Comparison of ENCODE assay signal across 12 mouse cellular contexts in the genomic region with DNA sequence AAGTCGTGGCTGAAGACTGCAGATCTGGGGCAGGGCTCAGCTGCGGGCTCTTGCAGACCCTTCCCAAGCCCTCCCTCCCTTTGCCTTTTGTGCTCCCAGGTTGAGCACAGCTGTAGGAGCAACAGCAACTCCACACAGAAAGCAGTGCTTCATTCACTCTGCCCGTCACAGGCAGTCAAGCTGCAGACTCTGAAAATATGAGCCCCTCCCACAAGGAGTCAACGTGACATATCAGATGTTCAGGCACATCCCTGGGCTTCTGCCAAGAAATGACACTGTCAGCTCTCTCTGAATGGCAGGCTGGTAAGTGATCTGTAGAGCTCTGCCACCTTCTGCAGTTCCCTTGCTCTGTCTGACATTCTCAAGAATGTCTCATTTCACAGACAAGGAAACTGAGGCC. TPM values are rescaled to one million over a fixed set of nuclear protein-coding genes. Genes with fewer than 3 reads are reported as not detected.
DNase-seq lines count a peak whose midpoint lies in the region; ATAC-seq lines count a peak whose summit lies in the region.
"Had no signal": no experiment of that assay in that cellular context is flagged by ENCODE, and none has a peak within 500 bp of the region (broad histone marks: within the 10 kb centered on the region; RNA-seq: fewer than 3 reads in every experiment).

No protein-coding gene starts in this region.

- peak; percentile 75 for ATAC-seq in forebrain, embryonic 13.5 days
- ATAC-seq in megakaryocyte-erythroid progenitor cell, adult 5-6 weeks (replicated peaks; ENCODE audit: low FRiP score, low TSS enrichment, poor library complexity, severe bottlenecking) = peak; percentile 79

- peaks cover 13% of the 10 kb centered on the region for H3K4me1 ChIP-seq in forebrain, embryonic 13.5 days

- H3K27ac ChIP-seq in forebrain, embryonic 13.5 days = no peak overlapping the region
- H3K27ac ChIP-seq: stomach, postnatal 0 days had no signal

- no peak overlapping the region for H3K4me3 ChIP-seq in forebrain, embryonic 13.5 days

- H3K36me3 ChIP-seq in forebrain, embryonic 13.5 days (ENCODE audit: poor library complexity, severe bottlenecking) = no peaks in the 10 kb centered on the region

- peak; percentile 89 for DNase-seq in heart, adult 11 months
- DNase-seq in heart, adult 8-10 months (ENCODE audit: low spot score) = no peak
- DNase-seq in retina, postnatal 1 day = peak; percentile 74
- DNase-seq in retina, embryonic 14.5 days (ENCODE audit: low spot score) = no peak
- DNase-seq in c-Kit-positive CD71-positive TER-119-positive erythroid progenitor cells, embryonic 14.5 days (ENCODE audit: low spot score) = no peak
- no peak for DNase-seq in kidney, postnatal 36 days
- DNase-seq: cerebellum, adult 8-10 months; heart, postnatal 36 days; right cerebral cortex, postnatal 14 days had no signal

- no peaks in the 10 kb centered on the region for H3K9me3 ChIP-seq in forebrain, embryonic 13.5 days (replicated peaks)

- H3K9ac ChIP-seq in forebrain, embryonic 13.5 days = no peak overlapping the region

- WGBS in forebrain, embryonic 13.5 days = 32% methylated on average over 4 of the region's 4 CpGs

- H3K27me3 ChIP-seq in forebrain, embryonic 13.5 days = peaks cover 39% of the 10 kb centered on the region

- H3K4me2 ChIP-seq in forebrain, embryonic 13.5 days = no peak overlapping the region

RNA-seq across cellular contexts. Expression of gene Loxl4, which starts 45.2 kb away (rescaled TPM):
- total RNA-seq in heart, adult 8-10 months (2022) = 1 to 10 TPM in 1 of 4 experiments, under 1 TPM in 3; 0.60 to 1.1 (median 0.81) TPM
- 0.11 and 0.13 TPM in 2 replicates for polyA plus RNA-seq in forebrain, embryonic 13.5 days (2015; fragmentation: Nextera tagmentation; extraction: Ambion mirVana)
- total RNA-seq in megakaryocyte-erythroid progenitor cell, adult 5-6 weeks (2014; fragmentation: Nextera tagmentation) = not detected in 2 replicates
- total RNA-seq in megakaryocyte-erythroid progenitor cell, adult 5-6 weeks (2017) = not detected in 2 replicates

Comparison
In these comparisons a context has a peak if more than half of its experiments do, and no peak if none do; other contexts are left out.
1. DNase-seq: peak in heart, adult 11 months (single experiment) and retina, postnatal 1 day (single experiment); none in heart, adult 8-10 months (single experiment), retina, embryonic 14.5 days (single experiment), c-Kit-positive CD71-positive TER-119-positive erythroid progenitor cells, embryonic 14.5 days (single experiment) and kidney, postnatal 36 days (0 of 2).